Mouse (Mus musculus): ENCODE results near the gene Pea15a. TPM values are rescaled to one million over a fixed set of nuclear protein-coding genes. Genes with fewer than 3 reads are reported as not detected.
A peak's percentile ranks its signal among the peaks of the same experiment; 100 is the strongest.

Pea15a gene
- polyA plus RNA-seq, 1 experiment from 2014 or later, result 14.5 TPM

- Histone ChIP-seq H3K4me2 (ENCODE audit: low read depth, low read length) (no peak overlapping the region), H3K36me3 (replicated peaks; ENCODE audit: insufficient read depth, low read length) (peaks cover 82% of the 10 kb centered on the region), H3K27ac (ENCODE audit: low read depth) (no peak overlapping the region), H3K4me1 (ENCODE audit: insufficient read depth) (no peaks in the 10 kb centered on the region), H3K27me3 (ENCODE audit: insufficient read depth, low read length) (no peaks in the 10 kb centered on the region), H3K4me3 (ENCODE audit: low read depth, low read length) (no peak overlapping the region), H3K9ac (replicated peaks) (no peak overlapping the region), H3K9me3 (ENCODE audit: low read length) (no peaks in the 10 kb centered on the region)
- ATAC-seq (no peak), DNase-seq (no peak)
- WGBS (ENCODE audit: insufficient replicate concordance), result 91% methylated on average over 10 of the region's 10 CpGs
- peak; percentile 50 for TF ChIP-seq CTCF (IDR thresholded peaks at IDR 0.05; ENCODE audit: low read depth)
- TF ChIP-seq EP300 (IDR thresholded peaks at IDR 0.05; ENCODE audit: low read depth), result no peak
These were observed 20.0 kb downstream of the Pea15a start for GRCm38 (mm10) chr1:172186401-172187289.

GRCm38 (mm10) chr1:172183915-172184314, 22.7 kb downstream of the Pea15a start:
- H3K9me3 ChIP-seq (ENCODE audit: low read length), result no peaks in the 10 kb centered on the region
- no peaks in the 10 kb centered on the region for H3K27me3 ChIP-seq (ENCODE audit: insufficient read depth, low read length)
- H3K27ac ChIP-seq (ENCODE audit: low read depth), result no peak overlapping the region
- ATAC-seq, result no peak
- H3K4me3 ChIP-seq (ENCODE audit: low read depth, low read length), result no peak overlapping the region
- no peak overlapping the region for H3K4me2 ChIP-seq (ENCODE audit: low read depth, low read length)
- DNase-seq, result no peak
- H3K4me1 ChIP-seq (ENCODE audit: insufficient read depth), result no peaks in the 10 kb centered on the region
- TF ChIP-seq EP300 (IDR thresholded peaks at IDR 0.05; ENCODE audit: low read depth), result no peak
- H3K9ac ChIP-seq (replicated peaks), result no peak overlapping the region
- H3K36me3 ChIP-seq (replicated peaks; ENCODE audit: insufficient read depth, low read length), result peaks cover 81% of the 10 kb centered on the region

GRCm38 (mm10) chr1:172183056-172183455, 23.5 kb downstream of the Pea15a start:
- Histone ChIP-seq H3K4me3 (ENCODE audit: low read depth, low read length) (no peak overlapping the region), H3K4me2 (ENCODE audit: low read depth, low read length) (no peak overlapping the region), H3K36me3 (replicated peaks; ENCODE audit: insufficient read depth, low read length) (peaks cover 78% of the 10 kb centered on the region), H3K9me3 (ENCODE audit: low read length) (no peaks in the 10 kb centered on the region), H3K27ac (ENCODE audit: low read depth) (no peak overlapping the region), H3K27me3 (ENCODE audit: insufficient read depth, low read length) (no peaks in the 10 kb centered on the region), H3K9ac (replicated peaks) (no peak overlapping the region), H3K4me1 (ENCODE audit: insufficient read depth) (no peaks in the 10 kb centered on the region)
- 94% methylated on average over 6 of the region's 6 CpGs for WGBS (ENCODE audit: insufficient replicate concordance)
- TF ChIP-seq EP300 (IDR thresholded peaks at IDR 0.05; ENCODE audit: low read depth), result no peak
- TF ChIP-seq CTCF (IDR thresholded peaks at IDR 0.05; ENCODE audit: low read depth), result no peak
- DNase-seq (no peak), ATAC-seq (no peak)

GRCm38 (mm10) chr1:172181777-172182176, 24.8 kb downstream of the Pea15a start:
- ATAC-seq, result no peak

GRCm38 (mm10) chr1:172180881-172181280, 25.7 kb downstream of the Pea15a start:
- H3K36me3 ChIP-seq (replicated peaks; ENCODE audit: insufficient read depth, low read length), result peaks cover 69% of the 10 kb centered on the region
- no peak for TF ChIP-seq CTCF (IDR thresholded peaks at IDR 0.05; ENCODE audit: low read depth)
- TF ChIP-seq EP300 (IDR thresholded peaks at IDR 0.05; ENCODE audit: low read depth), result no peak
- 86% methylated on average over 4 of the region's 4 CpGs for WGBS (ENCODE audit: insufficient replicate concordance)
- no peak overlapping the region for H3K9ac ChIP-seq (replicated peaks)
- no peak for ATAC-seq
- DNase-seq, result no peak
- H3K9me3 ChIP-seq (ENCODE audit: low read length), result no peaks in the 10 kb centered on the region
- H3K4me2 ChIP-seq (ENCODE audit: low read depth, low read length), result no peak overlapping the region
- no peaks in the 10 kb centered on the region for H3K27me3 ChIP-seq (ENCODE audit: insufficient read depth, low read length)
- no peaks in the 10 kb centered on the region for H3K4me1 ChIP-seq (ENCODE audit: insufficient read depth)
- no peak overlapping the region for H3K27ac ChIP-seq (ENCODE audit: low read depth)
- H3K4me3 ChIP-seq (ENCODE audit: low read depth, low read length), result no peak overlapping the region

More at GRCm38 (mm10) chr1:172181777-172182176, 24.8 kb downstream of the Pea15a start:
- no peak overlapping the region for H3K4me2 ChIP-seq (ENCODE audit: low read depth, low read length)
- H3K27me3 ChIP-seq (ENCODE audit: insufficient read depth, low read length), result no peaks in the 10 kb centered on the region
- H3K9me3 ChIP-seq (ENCODE audit: low read length), result no peaks in the 10 kb centered on the region
- TF ChIP-seq CTCF (IDR thresholded peaks at IDR 0.05; ENCODE audit: low read depth), result no peak
- no peak for TF ChIP-seq EP300 (IDR thresholded peaks at IDR 0.05; ENCODE audit: low read depth)
- H3K9ac ChIP-seq (replicated peaks), result no peak overlapping the region
- 97% methylated on average over 3 of the region's 3 CpGs for WGBS (ENCODE audit: insufficient replicate concordance)
- H3K4me1 ChIP-seq (ENCODE audit: insufficient read depth), result no peaks in the 10 kb centered on the region
- H3K36me3 ChIP-seq (replicated peaks; ENCODE audit: insufficient read depth, low read length), result peaks cover 74% of the 10 kb centered on the region
- DNase-seq, result no peak
- H3K27ac ChIP-seq (ENCODE audit: low read depth), result no peak overlapping the region
- H3K4me3 ChIP-seq (ENCODE audit: low read depth, low read length), result no peak overlapping the region

- Histone ChIP-seq H3K9me3 (ENCODE audit: low read length) (no peaks in the 10 kb centered on the region), H3K4me3 (ENCODE audit: low read depth, low read length) (no peak overlapping the region), H3K36me3 (replicated peaks; ENCODE audit: insufficient read depth, low read length) (peaks cover 73% of the 10 kb centered on the region), H3K27ac (ENCODE audit: low read depth) (no peak overlapping the region), H3K9ac (replicated peaks) (no peak overlapping the region), H3K27me3 (ENCODE audit: insufficient read depth, low read length) (no peaks in the 10 kb centered on the region), H3K4me2 (ENCODE audit: low read depth, low read length) (no peak overlapping the region), H3K4me1 (ENCODE audit: insufficient read depth) (no peaks in the 10 kb centered on the region)
- TF ChIP-seq EP300 (IDR thresholded peaks at IDR 0.05; ENCODE audit: low read depth), result no peak
- no peak for TF ChIP-seq CTCF (IDR thresholded peaks at IDR 0.05; ENCODE audit: low read depth)
- DNase-seq, result no peak
- no peak for ATAC-seq
- 80% methylated on average over 7 of the region's 7 CpGs for WGBS (ENCODE audit: insufficient replicate concordance)
These were observed 27.5 kb downstream of the Pea15a start for GRCm38 (mm10) chr1:172179102-172179501.

Measured in liver, postnatal 0 days (tissue).